Mouse (Mus musculus) ovary, postnatal 14 days (tissue): ENCODE results near the gene Parvb.

ENCODE experiments used
- DNase-seq: peaks from one replicate; pipeline ENCODE4 v3.0.0; 2022; ENCODE audit warnings: low spot score

The Parvb gene

GRCm38 (mm10) chr15:84217969-84218782 is 13.7 kb upstream of the Parvb start:
- DNase-seq: no peak

GRCm38 (mm10) chr15:84218783-84219271 is 13.0 kb upstream of the Parvb start:
- DNase-seq: no peak

- no peak for DNase-seq
These were observed 10.3 kb upstream of the Parvb start for GRCm38 (mm10) chr15:84221539-84221938.

DNA sequence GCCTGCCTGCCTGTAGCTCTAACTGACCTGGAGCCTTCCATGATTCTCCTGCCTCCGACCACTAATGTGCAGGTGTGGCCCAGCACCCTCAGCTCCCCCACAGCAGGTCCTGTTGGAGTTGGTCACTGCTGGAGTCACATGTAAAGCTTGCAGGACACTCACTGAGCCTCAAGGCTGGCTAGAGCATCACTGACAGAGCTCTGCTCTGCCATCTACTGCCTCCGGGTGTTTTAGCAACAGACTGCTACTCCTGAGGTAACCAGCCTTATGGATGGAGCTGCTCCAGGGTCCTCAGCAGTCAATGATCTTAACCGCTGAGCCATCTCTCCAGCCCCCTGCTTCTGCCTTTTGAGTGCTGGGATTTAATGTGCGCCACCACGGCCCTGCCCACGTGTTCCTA is 8.4 kb upstream of the Parvb start:
- no peak for DNase-seq

DNA sequence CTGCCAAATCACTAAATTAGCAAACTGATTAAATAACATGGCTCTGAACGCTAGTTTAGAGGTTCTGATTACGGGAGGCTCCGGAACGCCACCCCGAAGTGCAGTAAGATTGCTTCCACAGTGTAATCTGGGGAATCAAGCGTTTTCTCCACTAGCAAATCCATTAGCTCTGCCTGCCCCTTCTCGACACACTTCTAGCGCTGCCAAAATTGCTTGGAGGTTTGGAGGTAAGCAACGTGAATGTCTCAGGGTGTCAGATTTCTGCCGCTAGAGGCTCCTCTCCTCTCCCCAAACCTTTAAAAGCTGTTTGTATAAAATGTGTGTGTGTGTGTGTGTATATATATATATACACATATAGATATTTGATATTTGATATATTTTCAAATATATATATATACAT is 7.1 kb upstream of the Parvb start:
- no peak for DNase-seq

DNA sequence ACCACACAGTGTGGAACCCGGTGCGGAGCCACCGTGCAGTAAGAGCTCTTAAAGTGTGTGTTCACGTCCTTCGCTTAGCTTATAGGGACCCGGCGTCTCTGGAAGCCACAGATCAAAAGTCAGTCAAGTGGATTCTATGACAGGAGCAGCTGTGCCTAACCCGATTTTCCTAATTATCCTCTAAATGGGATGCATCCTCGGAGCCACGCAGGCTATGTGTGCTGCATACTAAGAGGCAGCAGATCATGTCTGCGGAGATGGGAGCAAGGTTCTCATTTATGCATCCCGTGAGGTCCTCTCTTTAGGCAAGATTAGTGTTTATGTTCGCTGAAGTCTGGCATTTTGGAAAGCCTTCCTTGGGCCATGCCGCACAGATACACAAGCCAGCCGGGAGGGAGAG is 4.9 kb upstream of the Parvb start:
- no peak for DNase-seq

- DNase-seq: no peak
These were observed 1.2 kb upstream of the Parvb start for GRCm38 (mm10) chr15:84230661-84231060.

GRCm38 (mm10) chr15:84231113-84231712 is 630 bp upstream of the Parvb start:
- DNase-seq: no peak

DNA sequence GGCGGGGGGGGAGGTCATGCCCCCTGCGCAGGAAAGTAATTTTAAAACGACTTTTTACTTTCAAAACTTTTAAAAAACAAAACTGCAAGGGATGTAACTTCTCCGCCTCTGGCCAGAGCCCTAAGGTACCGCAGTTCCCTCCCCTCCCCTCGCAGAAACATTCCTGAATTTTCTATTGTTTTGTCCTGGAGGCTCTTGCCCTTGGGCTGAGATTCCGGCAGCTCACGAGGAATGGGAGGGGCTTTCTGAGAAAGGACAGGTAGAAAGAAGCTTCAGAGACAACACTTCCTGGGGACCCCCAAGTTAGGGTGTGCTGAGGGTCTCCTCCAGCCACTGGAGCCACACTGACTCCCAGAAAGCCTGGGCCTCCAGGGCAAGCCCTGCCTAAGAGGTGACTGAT is 766 bp downstream of the Parvb start:
- DNase-seq: no peak

DNA sequence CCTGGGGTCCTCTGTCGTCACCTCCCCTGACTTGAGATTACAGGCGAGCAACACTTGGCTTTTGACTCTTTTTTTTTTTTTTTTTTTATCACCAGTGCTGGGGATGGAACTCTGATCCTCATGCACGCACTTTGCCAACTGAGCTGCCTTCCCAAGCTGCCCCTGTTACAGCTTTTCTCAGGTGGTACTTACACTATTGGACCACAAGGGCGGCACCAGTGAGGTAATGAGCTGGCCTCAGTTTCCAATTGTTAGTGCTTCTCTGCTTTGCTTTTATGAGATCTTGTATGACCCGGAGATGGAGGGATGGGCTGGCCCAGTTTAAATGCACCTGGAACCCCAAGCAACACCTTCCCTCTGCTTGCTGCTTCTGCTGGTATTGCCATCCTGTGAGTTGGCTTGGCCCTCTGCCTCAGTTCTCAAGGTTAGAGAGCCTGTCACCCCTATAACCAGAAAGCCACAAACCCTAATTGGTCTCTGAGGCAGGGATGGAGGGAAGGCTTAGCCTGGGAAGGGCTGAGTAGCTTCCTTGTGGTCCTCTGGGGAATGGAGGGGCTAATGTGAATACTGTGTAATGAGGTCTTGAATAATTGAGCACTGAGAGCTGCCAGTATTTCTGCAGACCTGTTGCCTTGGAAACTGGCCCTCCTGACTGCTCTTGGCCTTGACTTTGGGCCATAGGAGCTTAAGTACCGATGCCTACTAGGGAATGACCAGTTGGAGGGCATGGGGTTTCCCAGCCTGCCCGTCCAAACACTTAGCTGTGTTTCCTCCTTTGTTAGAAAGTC is 3.1 kb downstream of the Parvb start:
- no peak for DNase-seq

GRCm38 (mm10) chr15:84235646-84236045 is 3.8 kb downstream of the Parvb start:
- DNase-seq: no peak

DNA sequence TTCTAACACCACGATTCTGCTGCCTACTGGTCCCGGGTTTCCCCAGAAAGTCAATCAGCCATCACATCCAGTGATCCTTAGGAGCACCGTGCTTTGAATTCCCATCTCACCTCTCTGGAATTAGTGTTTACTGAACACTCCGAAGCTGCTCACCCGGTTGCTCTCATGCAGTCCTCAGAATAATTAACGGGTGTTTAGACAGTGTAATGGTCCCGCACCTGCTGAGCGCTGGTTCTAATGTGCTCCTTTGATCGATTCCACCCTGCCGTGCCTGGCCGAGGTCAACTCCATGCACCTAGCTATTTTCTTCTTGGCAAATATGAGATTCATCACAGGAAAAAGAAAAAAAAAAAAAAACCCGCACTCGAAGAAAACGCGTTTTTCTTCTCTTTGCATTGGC is 6.7 kb downstream of the Parvb start:
- DNase-seq: no peak

GRCm38 (mm10) chr15:84238991-84239401 is 7.2 kb downstream of the Parvb start:
- DNase-seq: no peak

- no peak for DNase-seq
These were observed 9.7 kb downstream of the Parvb start for GRCm38 (mm10) chr15:84241520-84241919.

DNA sequence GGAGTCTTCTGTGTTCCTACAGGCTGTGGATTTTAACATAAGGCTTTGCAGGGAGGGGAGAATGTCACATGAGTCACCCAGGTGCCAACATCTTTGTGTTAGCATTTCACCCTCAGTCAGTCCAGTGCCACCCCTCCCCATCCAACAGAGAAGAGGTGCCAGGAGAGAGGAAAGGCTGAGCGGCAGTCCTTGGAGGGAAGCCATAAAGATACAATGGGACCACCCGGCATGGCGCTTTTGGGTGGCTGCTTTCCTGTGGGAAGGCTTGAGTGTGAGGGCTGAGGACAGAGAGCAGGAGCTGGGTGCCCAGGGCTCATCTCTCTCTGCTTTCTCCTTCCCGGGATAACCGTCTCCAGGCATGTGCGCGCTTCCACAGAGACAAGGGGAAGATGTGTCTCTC is 13.3 kb downstream of the Parvb start:
- no peak for DNase-seq

DNA sequence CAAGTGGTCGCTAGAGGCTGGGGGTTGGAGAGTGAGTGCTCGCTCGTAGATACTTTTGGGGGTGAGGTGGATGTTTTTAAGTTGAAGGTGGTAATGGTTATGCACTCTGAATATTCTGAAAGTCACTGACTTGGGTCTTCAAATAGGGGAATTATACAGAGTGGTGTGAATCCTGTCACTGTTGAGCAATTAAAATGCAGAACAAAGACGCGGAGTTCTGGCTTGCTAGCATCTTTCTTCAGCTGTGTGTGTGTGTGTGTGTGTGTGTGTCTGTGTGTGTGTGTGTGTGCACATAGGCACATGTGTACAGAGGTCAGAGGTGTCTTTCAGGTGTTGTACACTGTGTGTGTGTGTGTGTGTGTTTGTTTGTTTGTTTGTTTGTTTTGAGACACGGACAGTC is 14.4 kb downstream of the Parvb start:
- no peak for DNase-seq

- DNase-seq: no peak
These were observed 15.5 kb downstream of the Parvb start for GRCm38 (mm10) chr15:84247309-84247708.

DNA sequence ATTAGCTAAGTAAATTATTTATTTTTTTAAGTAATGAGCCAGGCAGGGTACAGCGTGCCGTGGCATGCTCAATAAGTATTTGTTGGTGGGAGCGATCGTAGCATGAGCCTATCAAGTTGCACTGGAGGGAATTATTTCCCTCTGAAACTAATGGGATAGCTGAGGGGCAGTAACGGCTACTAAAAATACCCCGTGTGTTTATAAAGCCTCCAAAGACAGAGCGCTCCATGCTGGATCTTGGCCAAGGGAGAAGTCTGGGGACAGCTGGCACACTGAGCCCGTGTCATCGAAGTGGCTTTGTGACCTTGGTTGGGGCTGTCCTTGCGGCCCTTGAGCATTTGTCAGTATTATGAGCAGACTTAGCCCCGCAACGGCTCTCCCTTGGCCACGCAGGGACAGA is 19.4 kb downstream of the Parvb start:
- DNase-seq: no peak

DNA sequence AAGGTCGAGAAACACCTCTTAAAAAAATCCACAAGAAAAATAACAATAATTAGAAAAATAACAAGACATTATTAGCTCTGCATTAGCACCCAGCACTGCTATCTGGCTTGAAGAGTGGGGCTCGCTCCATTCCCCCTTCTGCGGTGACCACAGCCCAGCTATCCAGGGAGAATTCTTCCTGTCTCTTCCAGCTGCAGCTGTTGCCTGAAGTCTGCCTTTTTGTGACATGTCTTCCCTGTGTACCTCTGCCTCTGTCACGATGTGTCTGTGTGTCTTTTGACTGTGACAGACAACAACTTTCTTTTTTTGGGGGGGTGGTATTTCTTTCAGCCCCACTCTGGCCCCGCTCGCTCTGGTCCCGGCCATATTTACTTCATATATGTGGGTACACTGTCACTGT is 20.8 kb downstream of the Parvb start:
- no peak for DNase-seq

- DNase-seq: no peak
These were observed 21.9 kb downstream of the Parvb start for GRCm38 (mm10) chr15:84253757-84254156.

GRCm38 (mm10) chr15:84254387-84254786 is 22.5 kb downstream of the Parvb start:
- no peak for DNase-seq

GRCm38 (mm10) chr15:84256254-84256850 is 24.5 kb downstream of the Parvb start:
- DNase-seq: no peak
